Mouse (Mus musculus) cerebellum, adult 2 months (tissue): ENCODE data around the gene Arid5b. TPM values are rescaled to one million over a fixed set of nuclear protein-coding genes. Genes with fewer than 3 reads are reported as not detected.

ENCODE experiments used
- DNase-seq, 2 experiments: peaks; one replicate each; pipeline ENCODE4 v3.0.0; 2021
- H3K27ac ChIP-seq: fragments of 200-500 bp; 2 replicates; pipeline ENCODE4 v1.5.1; 2012; ENCODE audit warnings: low read length, control low read depth, inconsistent platforms; ENCODE audit not compliant: insufficient read depth
- H3K27me3 ChIP-seq: fragments of 200-500 bp; 2 replicates; pipeline ENCODE4 v1.6.1; 2012; ENCODE audit warnings: inconsistent platforms, mild to moderate bottlenecking, low read length, moderate library complexity; ENCODE audit not compliant: control insufficient read depth, insufficient read depth
- H3K4me1 ChIP-seq: fragments of 200-500 bp; 2 replicates; pipeline ENCODE4 v1.6.1; 2011; ENCODE audit warnings: low read length; ENCODE audit not compliant: control insufficient read depth, insufficient read depth
- H3K4me3 ChIP-seq: fragments of 200-500 bp; replicated peaks from 2 replicates; pipeline ENCODE3; 2011; ENCODE audit warnings: mild to moderate bottlenecking, low read depth, low read length, control low read depth; ENCODE audit not compliant: insufficient read depth
- CTCF ChIP-seq: fragments of 200-500 bp; IDR thresholded peaks from 2 replicates; pipeline ENCODE4 v1.5.1; 2011; ENCODE audit warnings: low read depth, mild to moderate bottlenecking, control low read depth, low read length, moderate library complexity, borderline replicate concordance; ENCODE audit not compliant: insufficient read depth
- POLR2A ChIP-seq: fragments of 200-500 bp; IDR thresholded peaks from 2 replicates; pipeline ENCODE4 v1.6.1; 2011; ENCODE audit warnings: low read length, control low read depth, borderline replicate concordance; ENCODE audit not compliant: insufficient read depth
- WGBS: fragments of 180-500 bp; shearing (Covaris S2); methylation state at CpG from one replicate; pipeline ENCODE4 v1.1.7; 2018; 5-methylcytosine and 5-hydroxymethylcytosine counted together
- polyA plus RNA-seq: library from polyadenylated mRNA; depleted of rRNA; stranded (reverse); fragments of >200 nt; gene quantifications from 2 replicates; pipeline ENCODE4 v1.2.3, GENCODE M21; 2012

Arid5b gene
- polyA plus RNA-seq, 1 experiment = 10.9 TPM

DNA sequence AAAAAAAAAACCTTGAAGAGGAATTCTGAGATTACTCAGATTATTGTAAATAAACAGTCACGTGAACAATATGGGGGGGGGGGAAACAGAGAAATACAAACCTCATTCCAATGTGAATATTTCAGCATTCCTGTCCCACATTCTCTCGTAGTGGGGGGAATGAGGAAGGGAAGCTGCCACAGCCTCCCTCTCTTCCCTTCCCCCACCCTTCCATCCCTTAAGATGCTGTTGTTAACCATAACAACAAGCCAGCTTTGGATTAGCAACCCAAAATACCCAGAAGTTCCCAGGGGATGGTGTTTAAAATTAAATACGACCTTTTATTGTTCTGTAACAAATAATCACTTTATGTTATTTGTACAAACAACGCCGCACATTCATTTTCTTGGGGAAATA is 69.9 kb downstream of the Arid5b start:
- WGBS = 54% methylated on average over 5 of the region's 5 CpGs
- TF ChIP-seq CTCF = no peak
- no peak for TF ChIP-seq POLR2A
- no peak for DNase-seq
- Histone ChIP-seq H3K4me1 (0 out of 2 replicates have a peak, but pooled peaks cover 2% of the 10 kb centered on the region), H3K27me3 (no peaks in the 10 kb centered on the region), H3K27ac (no peak overlapping the region), H3K4me3 (peak overlapping the region; percentile 27)

DNA sequence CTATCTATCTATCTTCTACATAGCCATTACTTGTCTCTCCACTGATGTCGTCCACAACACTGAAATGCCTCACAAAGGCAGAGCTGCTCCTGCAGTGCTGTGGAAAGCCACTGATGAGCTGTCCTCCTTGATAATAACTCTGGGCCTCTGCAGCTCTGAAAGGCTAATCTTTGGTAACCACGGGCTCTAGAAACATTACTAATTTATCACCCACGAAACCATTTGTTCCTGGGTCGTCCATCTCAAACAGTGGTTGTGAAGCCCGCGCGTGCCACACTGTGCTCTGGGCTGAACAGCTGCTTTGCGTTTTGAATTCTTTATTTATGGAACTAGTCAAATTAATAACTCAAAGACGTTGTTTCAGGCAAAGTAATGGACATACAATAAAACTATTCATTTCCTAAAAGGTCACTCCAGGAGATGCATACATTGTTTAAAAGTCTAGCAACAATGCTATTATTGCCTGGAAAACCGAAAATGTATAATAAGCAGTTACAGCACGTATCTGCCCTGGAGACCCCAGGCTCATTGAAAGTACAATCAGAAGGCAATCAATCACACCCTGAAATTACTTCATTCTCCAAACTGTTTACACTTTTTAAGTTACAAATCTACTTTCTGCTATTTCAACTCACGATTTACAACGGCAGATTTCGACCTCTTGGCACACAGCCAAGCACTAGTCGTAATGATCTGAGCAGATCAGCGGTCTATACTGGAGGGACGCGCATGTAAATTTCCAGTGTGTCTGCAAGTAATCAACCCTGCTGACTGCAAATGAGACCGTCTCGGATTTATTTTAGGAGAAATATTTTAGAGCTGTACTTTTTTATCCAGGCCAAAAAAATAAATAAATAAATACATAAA is 70.5 kb downstream of the Arid5b start:
- TF ChIP-seq CTCF (no peak), POLR2A (no peak)
- Histone ChIP-seq H3K4me3 (peak overlapping the region; percentile 53), H3K27me3 (no peaks in the 10 kb centered on the region), H3K27ac (no peak overlapping the region), H3K4me1 (0 out of 2 replicates have a peak, but pooled peaks cover 2% of the 10 kb centered on the region)
- WGBS = 16% methylated on average over 20 of the region's 20 CpGs
- peak; percentile 29 to 42 for DNase-seq

DNA sequence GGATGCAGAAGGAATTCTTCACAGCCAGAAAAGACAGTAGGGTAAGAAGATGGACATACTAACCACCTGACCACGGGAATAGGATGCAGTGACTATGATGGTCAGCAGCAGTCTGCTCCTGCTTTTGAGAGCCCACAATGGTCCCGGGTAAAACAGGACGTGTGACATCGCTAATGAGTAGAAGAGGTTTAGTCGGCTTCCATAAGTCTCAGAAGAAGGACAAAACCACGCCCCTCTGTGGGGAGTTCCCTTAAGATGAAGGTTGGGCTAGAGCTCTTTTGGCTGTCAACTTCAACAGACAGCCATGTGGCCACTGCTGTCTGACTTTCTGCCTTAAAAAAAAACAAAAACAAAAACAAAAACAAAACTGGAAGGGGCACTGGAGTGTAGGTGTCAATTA is 74.1 kb downstream of the Arid5b start:
- DNase-seq = no peak
- no peak for TF ChIP-seq CTCF
- TF ChIP-seq POLR2A = no peak
- H3K4me3 ChIP-seq = no peak overlapping the region
- H3K4me1 ChIP-seq = no peaks in the 10 kb centered on the region
- H3K27me3 ChIP-seq = no peaks in the 10 kb centered on the region
- no peak overlapping the region for H3K27ac ChIP-seq
- 88% methylated on average over 6 of the region's 6 CpGs for WGBS

DNA sequence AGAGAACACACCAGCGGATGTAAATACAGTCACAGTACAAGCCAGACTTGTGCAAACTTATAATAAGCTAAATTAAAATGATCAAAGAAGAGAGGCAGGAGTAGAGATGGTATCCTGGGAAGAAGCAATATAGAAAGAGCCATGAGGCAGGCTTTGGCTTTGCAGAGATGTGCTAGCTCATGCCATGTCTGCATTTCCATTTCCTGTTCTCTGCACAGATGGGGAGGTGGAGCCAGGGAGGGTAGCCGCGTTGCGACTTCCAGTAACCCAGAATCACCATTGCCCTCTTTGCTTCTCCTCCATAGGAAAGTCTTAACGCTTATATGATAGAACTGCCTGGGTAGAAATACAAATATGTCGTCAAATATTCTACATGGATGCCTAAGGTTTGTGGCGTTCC is 74.7 kb downstream of the Arid5b start:
- no peak for TF ChIP-seq CTCF
- no peak for TF ChIP-seq POLR2A
- no peak for DNase-seq
- WGBS = 87% methylated on average over 7 of the region's 7 CpGs
- no peaks in the 10 kb centered on the region for H3K27me3 ChIP-seq
- H3K4me1 ChIP-seq = no peaks in the 10 kb centered on the region
- no peak overlapping the region for H3K4me3 ChIP-seq
- H3K27ac ChIP-seq = no peak overlapping the region

DNA sequence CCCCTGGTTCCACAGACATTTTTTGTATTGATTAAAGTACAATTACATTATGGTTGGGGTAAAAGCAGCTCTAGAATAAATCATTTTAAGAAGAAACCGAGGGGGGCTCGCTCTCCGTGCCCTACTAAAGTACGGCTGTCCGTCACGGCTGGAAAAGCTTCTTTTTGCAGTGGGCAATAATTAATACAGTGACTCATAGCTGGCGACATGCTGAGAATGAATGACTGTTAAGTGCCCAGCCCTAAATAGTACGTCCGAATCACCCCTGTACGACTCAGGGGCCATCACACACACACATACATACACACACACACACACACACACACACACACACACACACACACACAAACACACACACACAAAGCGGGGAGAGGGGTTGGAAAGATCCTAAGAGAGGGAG is 75.2 kb downstream of the Arid5b start:
- no peak overlapping the region for H3K27ac ChIP-seq
- TF ChIP-seq CTCF = no peak
- no peak for TF ChIP-seq POLR2A
- 33% methylated on average over 11 of the region's 11 CpGs for WGBS
- no peaks in the 10 kb centered on the region for H3K27me3 ChIP-seq
- DNase-seq = no peak
- no peaks in the 10 kb centered on the region for H3K4me1 ChIP-seq
- H3K4me3 ChIP-seq = no peak overlapping the region

DNA sequence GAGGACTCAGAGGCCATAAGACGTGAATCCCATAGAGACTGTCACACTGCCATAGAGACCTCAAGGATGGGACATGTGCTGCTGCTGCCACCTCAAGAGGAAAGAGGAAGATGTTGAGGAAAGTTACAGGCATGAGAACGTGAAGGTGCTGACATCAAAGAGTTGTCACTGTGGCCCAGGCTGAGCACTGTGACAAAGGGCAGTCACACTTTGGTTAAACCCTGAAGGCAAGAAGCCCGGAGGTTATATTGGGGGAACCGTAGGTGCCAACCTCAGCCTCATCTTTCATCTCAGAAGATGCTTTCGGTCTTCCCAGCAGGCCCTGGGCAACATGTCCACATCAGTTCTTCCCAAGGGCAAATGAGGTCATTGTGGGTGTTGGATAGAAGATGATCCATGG is 79.1 kb downstream of the Arid5b start:
- TF ChIP-seq CTCF (no peak), POLR2A (no peak)
- Histone ChIP-seq H3K4me3 (no peak overlapping the region), H3K27me3 (no peaks in the 10 kb centered on the region), H3K4me1 (no peaks in the 10 kb centered on the region), H3K27ac (no peak overlapping the region)
- 88% methylated on average over 5 of the region's 5 CpGs for WGBS
- DNase-seq = no peak

DNA sequence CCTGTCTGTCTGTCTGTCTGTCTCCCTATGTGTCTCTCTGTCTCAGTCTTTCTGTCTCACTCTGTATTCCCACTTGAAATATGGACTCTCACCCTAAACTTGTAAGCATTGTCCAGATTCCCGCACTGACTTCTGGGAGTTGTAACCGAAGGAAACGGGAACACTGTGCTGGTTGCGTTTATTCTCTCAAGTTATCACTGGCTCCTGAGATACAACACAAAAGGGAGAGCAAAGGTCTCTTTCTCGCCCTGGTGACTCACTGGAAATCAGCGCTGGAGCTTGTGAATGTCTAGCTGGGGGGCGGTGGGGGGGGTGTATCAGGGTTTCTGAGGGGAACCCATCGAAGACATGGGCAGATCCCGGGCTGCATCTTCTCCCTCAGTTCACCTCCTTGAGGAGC is 82.2 kb downstream of the Arid5b start:
- Histone ChIP-seq H3K4me1 (peaks cover 10% of the 10 kb centered on the region; the same call in 1 of the 2 replicates), H3K27ac (no peak overlapping the region), H3K4me3 (no peak overlapping the region), H3K27me3 (no peaks in the 10 kb centered on the region)
- TF ChIP-seq POLR2A = no peak
- no peak for TF ChIP-seq CTCF
- DNase-seq = no peak
- WGBS = 72% methylated on average over 9 of the region's 9 CpGs

DNA sequence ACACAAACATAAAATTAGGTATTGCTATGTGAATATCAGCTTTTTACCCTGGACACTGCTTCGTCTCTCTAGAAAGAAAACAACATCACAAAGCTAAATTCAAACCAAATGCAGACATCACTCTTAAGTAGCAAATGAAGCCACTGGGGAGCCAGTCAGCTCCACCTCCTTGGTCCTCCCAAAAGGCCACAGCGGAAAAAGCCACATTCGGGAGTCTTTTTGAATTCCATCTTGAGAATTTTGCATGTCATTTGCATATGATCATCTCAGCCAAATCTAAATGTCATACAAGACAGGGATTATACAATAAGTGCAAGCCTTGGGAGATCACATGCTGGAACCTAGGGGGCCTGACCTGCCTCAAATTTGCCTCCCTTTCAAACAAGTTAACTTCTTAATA is 85.0 kb downstream of the Arid5b start:
- peaks cover 10% of the 10 kb centered on the region; the same call in 1 of the 2 replicates for H3K4me1 ChIP-seq
- 59% methylated on average over 3 of the region's 3 CpGs for WGBS
- DNase-seq = no peak
- no peaks in the 10 kb centered on the region for H3K27me3 ChIP-seq
- no peak overlapping the region for H3K27ac ChIP-seq
- no peak overlapping the region for H3K4me3 ChIP-seq
- TF ChIP-seq POLR2A = no peak
- TF ChIP-seq CTCF = no peak
